Mouse (Mus musculus) heart, embryonic 15.5 days (tissue): Measurements from ENCODE around the gene Cul9. TPM values are rescaled to one million over a fixed set of nuclear protein-coding genes. Genes with fewer than 3 reads are reported as not detected.

Experiments
- ATAC-seq: fragments of 200-750 bp; cut with Nextera tagmentation; replicated peaks from 2 replicates; pipeline ENCODE4 v1.8.0; 2017; ENCODE audit warnings: low read depth, moderate TSS enrichment; ENCODE audit not compliant: insufficient number of reproducible peaks, insufficient read depth, low FRiP score
- H3K27ac ChIP-seq: fragments of 300-500 bp; sonication (generic); 2 replicates; pipeline ENCODE4 v1.5.1; 2015; ENCODE audit warnings: mild to moderate bottlenecking, inconsistent platforms
- H3K27me3 ChIP-seq: fragments of 300-500 bp; sonication (generic); 2 replicates; pipeline ENCODE4 v1.6.1; 2015; ENCODE audit warnings: inconsistent platforms
- H3K36me3 ChIP-seq: fragments of 300-500 bp; sonication (generic); 2 replicates; pipeline ENCODE4 v1.6.1; 2015; ENCODE audit warnings: mild to moderate bottlenecking, inconsistent platforms
- H3K4me1 ChIP-seq: fragments of 300-500 bp; sonication (generic); replicated peaks from 2 replicates; pipeline ENCODE4 v1.6.1; 2015; ENCODE audit warnings: inconsistent platforms
- H3K4me2 ChIP-seq: fragments of 300-500 bp; sonication (generic); 2 replicates; pipeline ENCODE4 v1.6.1; 2015; ENCODE audit warnings: inconsistent platforms, mild to moderate bottlenecking, moderate library complexity
- H3K4me3 ChIP-seq: fragments of 300-500 bp; sonication (generic); 2 replicates; pipeline ENCODE4 v1.5.1; 2015; ENCODE audit warnings: mild to moderate bottlenecking, inconsistent platforms
- H3K9ac ChIP-seq: fragments of 300-500 bp; sonication (generic); 2 replicates; pipeline ENCODE4 v1.6.1; 2015; ENCODE audit warnings: mild to moderate bottlenecking, inconsistent platforms
- H3K9me3 ChIP-seq: fragments of 300-500 bp; sonication (generic); replicated peaks from 2 replicates; pipeline ENCODE4 v1.6.1; 2016; ENCODE audit warnings: inconsistent platforms
- WGBS: fragments of 180-500 bp; shearing (Covaris S2); methylation state at CpG from one replicate; pipeline ENCODE4 v1.1.7; 2015; ENCODE audit warnings: mixed read lengths; 5-methylcytosine and 5-hydroxymethylcytosine counted together
- polyA plus RNA-seq: library from polyadenylated mRNA; unstranded; fragments of >200 nt; fragmentation: Nextera tagmentation; extraction: Ambion mirVana; gene quantifications from 2 replicates; pipeline ENCODE4 v1.2.1, GENCODE M21; 2015

Cul9 gene
- polyA plus RNA-seq, 1 experiment from 2014 or later = 4.6 TPM

GRCm38 (mm10) chr17:46525579-46526307 lies 20.4 kb downstream of the Cul9 start:
- ATAC-seq = no peak
- Histone ChIP-seq H3K4me3 (no peak overlapping the region), H3K36me3 (no peaks in the 10 kb centered on the region), H3K4me1 (peaks cover 7% of the 10 kb centered on the region), H3K9ac (no peak overlapping the region), H3K27ac (no peak overlapping the region), H3K27me3 (peaks cover 6% of the 10 kb centered on the region), H3K9me3 (no peaks in the 10 kb centered on the region), H3K4me2 (no peak overlapping the region)
- 40% methylated on average over 12 of the region's 12 CpGs for WGBS

GRCm38 (mm10) chr17:46525065-46525464 lies 21.1 kb downstream of the Cul9 start:
- H3K4me3 ChIP-seq = no peak overlapping the region
- no peak for ATAC-seq
- WGBS = 69% methylated on average over 10 of the region's 10 CpGs
- H3K9ac ChIP-seq = no peak overlapping the region
- H3K4me2 ChIP-seq = no peak overlapping the region
- H3K9me3 ChIP-seq = no peaks in the 10 kb centered on the region
- H3K27ac ChIP-seq = no peak overlapping the region
- H3K36me3 ChIP-seq = no peaks in the 10 kb centered on the region
- peaks cover 7% of the 10 kb centered on the region for H3K27me3 ChIP-seq
- H3K4me1 ChIP-seq = peaks cover 12% of the 10 kb centered on the region

GRCm38 (mm10) chr17:46521963-46522668 lies 24.1 kb downstream of the Cul9 start:
- ATAC-seq = no peak
- WGBS = 42% methylated on average over 24 of the region's 24 CpGs

GRCm38 (mm10) chr17:46521174-46521573 lies 25.0 kb downstream of the Cul9 start:
- ATAC-seq = no peak; the same call in 1 of the 2 replicates
- Histone ChIP-seq H3K4me1 (peaks cover 12% of the 10 kb centered on the region), H3K9ac (peak overlapping the region; percentile 11; the same call in 1 of the 2 replicates), H3K4me3 (peak overlapping the region; percentile 19; the same call in 1 of the 2 replicates), H3K9me3 (no peaks in the 10 kb centered on the region), H3K27ac (no peak overlapping the region), H3K36me3 (no peaks in the 10 kb centered on the region), H3K4me2 (peak overlapping the region; percentile 53), H3K27me3 (peaks cover 12% of the 10 kb centered on the region)
- WGBS = 69% methylated on average over 9 of the region's 9 CpGs

More at GRCm38 (mm10) chr17:46521963-46522668, 24.1 kb downstream of the Cul9 start:
- Histone ChIP-seq H3K9ac (no peak overlapping the region), H3K4me1 (peaks cover 12% of the 10 kb centered on the region), H3K9me3 (no peaks in the 10 kb centered on the region), H3K36me3 (no peaks in the 10 kb centered on the region), H3K4me3 (no peak overlapping the region), H3K27me3 (peaks cover 12% of the 10 kb centered on the region), H3K4me2 (no peak overlapping the region), H3K27ac (no peak overlapping the region)

GRCm38 (mm10) chr17:46520385-46520979 lies 25.7 kb downstream of the Cul9 start:
- no peak overlapping the region for H3K27ac ChIP-seq
- H3K9me3 ChIP-seq = no peaks in the 10 kb centered on the region
- ATAC-seq = peak; percentile 41; the same call in 1 of the 2 replicates
- H3K4me1 ChIP-seq = peaks cover 12% of the 10 kb centered on the region
- peak overlapping the region; percentile 53 for H3K4me2 ChIP-seq
- 22% methylated on average over 25 of the region's 25 CpGs for WGBS
- H3K27me3 ChIP-seq = peaks cover 12% of the 10 kb centered on the region
- peak overlapping the region; percentile 19 for H3K4me3 ChIP-seq
- peak overlapping the region; percentile 11 for H3K9ac ChIP-seq
- H3K36me3 ChIP-seq = no peaks in the 10 kb centered on the region

GRCm38 (mm10) chr17:46519971-46520370 lies 26.2 kb downstream of the Cul9 start:
- H3K4me2 ChIP-seq = peak overlapping the region; percentile 53
- H3K4me3 ChIP-seq = peak overlapping the region; percentile 19; the same call in 1 of the 2 replicates
- no peaks in the 10 kb centered on the region for H3K36me3 ChIP-seq
- H3K27ac ChIP-seq = no peak overlapping the region
- peaks cover 12% of the 10 kb centered on the region for H3K4me1 ChIP-seq
- 0 out of 2 replicates have a peak, but pooled peaks have one; percentile 7 for ATAC-seq
- H3K9me3 ChIP-seq = no peaks in the 10 kb centered on the region
- peaks cover 12% of the 10 kb centered on the region for H3K27me3 ChIP-seq
- no peak overlapping the region for H3K9ac ChIP-seq
- WGBS = 52% methylated on average over 10 of the region's 10 CpGs

- Histone ChIP-seq H3K36me3 (no peaks in the 10 kb centered on the region), H3K9me3 (no peaks in the 10 kb centered on the region)
- WGBS = 52% methylated on average over 2 of the region's 2 CpGs
Observed at GRCm38 (mm10) chr17:46513329-46513728, 32.9 kb downstream of the Cul9 start.

GRCm38 (mm10) chr17:46511059-46511710 lies 35.0 kb downstream of the Cul9 start:
- Histone ChIP-seq H3K9ac (no peak overlapping the region), H3K27me3 (no peaks in the 10 kb centered on the region), H3K4me1 (no peaks in the 10 kb centered on the region), H3K9me3 (no peaks in the 10 kb centered on the region), H3K4me3 (no peak overlapping the region), H3K27ac (no peak overlapping the region), H3K4me2 (no peak overlapping the region), H3K36me3 (no peaks in the 10 kb centered on the region)
- peak; percentile 27; the same call in 1 of the 2 replicates for ATAC-seq
- WGBS = 50% methylated on average over 11 of the region's 11 CpGs

More at GRCm38 (mm10) chr17:46513329-46513728, 32.9 kb downstream of the Cul9 start:
- Histone ChIP-seq H3K27me3 (no peaks in the 10 kb centered on the region), H3K9ac (no peak overlapping the region), H3K4me2 (no peak overlapping the region), H3K4me1 (no peaks in the 10 kb centered on the region), H3K4me3 (no peak overlapping the region), H3K27ac (no peak overlapping the region)
- no peak for ATAC-seq

- Histone ChIP-seq H3K27me3 (no peaks in the 10 kb centered on the region), H3K4me1 (no peaks in the 10 kb centered on the region), H3K36me3 (no peaks in the 10 kb centered on the region), H3K27ac (no peak overlapping the region), H3K9ac (no peak overlapping the region), H3K9me3 (no peaks in the 10 kb centered on the region), H3K4me2 (no peak overlapping the region), H3K4me3 (no peak overlapping the region)
- ATAC-seq = no peak
- 89% methylated on average over 3 of the region's 3 CpGs for WGBS
Observed at GRCm38 (mm10) chr17:46505617-46506016, 40.6 kb downstream of the Cul9 start.

- Histone ChIP-seq H3K4me1 (no peaks in the 10 kb centered on the region), H3K4me3 (no peak overlapping the region), H3K36me3 (no peaks in the 10 kb centered on the region), H3K9ac (no peak overlapping the region), H3K4me2 (no peak overlapping the region), H3K27me3 (no peaks in the 10 kb centered on the region), H3K9me3 (no peaks in the 10 kb centered on the region), H3K27ac (no peak overlapping the region)
- no peak for ATAC-seq
- 75% methylated on average over 14 of the region's 14 CpGs for WGBS
Observed at GRCm38 (mm10) chr17:46503847-46504638, 42.1 kb downstream of the Cul9 start.
